Mouse (Mus musculus): ENCODE data around the gene Tnk1.
"Not testable (repeated sequence)": the region's sequence is repeated elsewhere in the genome, so short reads cannot be mapped to it uniquely, and the experiment has no call there.

Gene Tnk1

DNA sequence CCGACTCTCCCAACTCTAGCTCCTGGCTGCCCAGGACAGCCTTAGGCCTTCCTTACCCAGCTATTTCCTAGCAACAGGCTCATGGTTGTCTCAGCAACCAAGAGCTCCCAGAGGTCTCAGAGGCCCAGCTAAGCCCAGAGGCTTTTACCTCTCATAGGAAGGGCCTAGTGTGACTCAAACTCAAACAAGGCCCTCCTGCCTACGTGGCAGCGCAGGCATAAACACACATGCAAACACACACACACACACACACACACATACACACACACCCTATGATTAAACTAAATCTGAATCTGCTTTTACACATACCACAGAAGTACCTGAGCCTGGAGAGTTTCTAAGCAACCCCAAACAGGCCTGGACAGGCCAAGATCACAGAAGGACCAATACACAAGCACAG lies 19.9 kb upstream of the Tnk1 start:
- DNase-seq: no peak

DNA sequence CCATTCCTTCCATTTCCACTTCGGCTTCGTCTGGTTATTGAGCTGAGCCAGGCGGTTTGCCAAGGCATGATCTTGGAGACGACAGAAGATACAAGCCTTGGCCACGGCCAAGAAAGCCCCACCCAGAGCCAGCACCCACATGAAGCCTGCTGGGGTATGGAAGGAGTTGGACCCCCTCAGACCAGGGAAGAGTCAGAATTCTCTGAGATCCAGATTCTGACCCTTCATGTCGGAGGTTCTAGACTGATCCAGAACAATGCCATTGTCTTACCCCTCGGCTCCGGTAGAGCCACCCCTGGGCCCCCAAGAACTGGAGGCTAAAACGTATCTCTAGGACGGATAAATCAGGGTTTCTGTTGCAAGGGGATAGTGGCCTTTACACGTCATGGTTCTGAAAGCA lies 19.3 kb upstream of the Tnk1 start, which contains the start of gene Tmem95:
Tmem95 (minus strand) TSS at position 141 of the 400 bp plus-strand sequence.
- DNase-seq: no peak

DNA sequence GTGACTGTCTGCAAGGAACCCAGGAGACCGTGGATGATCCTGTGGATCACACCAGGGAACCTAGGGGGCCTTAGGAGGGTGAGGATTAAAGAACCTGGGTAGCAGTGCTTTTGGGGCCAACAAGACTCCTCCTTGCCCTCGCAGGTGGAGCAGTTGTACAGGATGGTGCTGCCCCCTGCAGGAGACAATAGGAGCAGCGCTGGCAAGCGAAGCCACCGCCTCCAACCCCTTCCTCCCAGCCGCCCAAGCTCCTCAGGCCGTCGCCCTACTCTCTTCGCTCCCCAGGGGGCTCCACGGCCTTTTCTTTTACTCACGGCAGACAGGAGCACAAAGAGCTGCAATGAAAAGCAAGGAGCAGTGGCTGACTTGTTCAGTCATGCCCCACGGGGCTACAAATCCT lies 18.3 kb upstream of the Tnk1 start:
- peak; percentile 92 to 94 for DNase-seq

DNA sequence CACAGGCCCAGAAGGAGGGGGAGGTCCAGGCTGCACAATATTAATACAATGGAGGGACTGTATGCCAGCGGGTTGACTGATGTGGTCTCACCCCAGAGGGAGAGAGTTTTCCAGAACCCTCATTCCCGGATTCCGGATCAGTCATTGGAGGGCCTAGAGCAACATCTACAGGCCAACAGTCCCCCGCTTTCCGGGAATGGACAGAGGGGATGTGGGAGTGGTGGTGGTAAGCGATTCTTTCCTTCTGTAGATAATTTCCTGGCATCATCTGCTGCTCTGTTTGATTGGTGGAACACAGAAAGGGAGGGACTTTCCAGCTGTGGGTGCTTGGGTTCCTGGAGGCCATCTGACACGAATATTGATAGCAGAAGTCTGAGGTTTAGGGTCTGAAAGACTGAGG lies 17.7 kb upstream of the Tnk1 start:
- DNase-seq: no peak

DNA sequence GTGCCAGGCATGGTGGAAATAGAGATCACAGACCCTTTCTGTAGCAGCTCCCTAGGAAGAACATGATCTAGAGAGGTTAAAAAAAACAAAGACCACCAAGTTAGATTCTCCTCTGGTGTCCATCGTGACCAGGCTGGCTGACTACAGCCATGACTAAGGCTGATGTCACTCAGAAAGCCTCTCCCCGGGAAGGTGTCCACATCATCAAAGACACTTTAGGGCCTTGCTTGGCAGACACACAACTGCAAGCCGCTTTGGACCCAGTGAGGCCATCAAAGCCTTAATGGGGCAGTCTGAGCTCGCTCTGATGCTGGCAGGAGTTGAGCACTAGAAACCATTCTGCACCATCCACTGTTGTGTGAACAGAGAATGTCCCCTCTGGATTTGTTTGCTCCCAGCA lies 13.9 kb upstream of the Tnk1 start:
- DNase-seq: no peak

DNA sequence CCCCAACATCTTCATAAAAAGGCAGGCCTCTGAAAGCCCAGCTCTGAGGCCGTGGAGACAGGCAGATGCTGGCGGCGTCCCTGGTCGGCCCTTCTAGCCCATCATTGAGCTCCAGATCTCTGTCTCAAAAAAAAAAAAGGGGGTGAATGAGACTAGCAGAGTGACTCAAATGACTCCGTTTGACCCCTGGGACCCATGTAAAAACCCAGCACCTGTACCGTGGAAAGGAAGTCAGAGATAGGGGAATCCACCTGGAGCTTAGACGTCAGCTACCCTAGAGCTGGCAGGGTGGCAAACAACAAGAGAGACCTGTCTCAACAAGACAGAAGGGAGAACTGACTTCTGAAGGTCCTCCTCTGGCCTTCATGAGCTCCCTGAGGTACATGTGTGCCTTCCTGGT lies 13.3 kb upstream of the Tnk1 start:
- DNase-seq: no peak

DNA sequence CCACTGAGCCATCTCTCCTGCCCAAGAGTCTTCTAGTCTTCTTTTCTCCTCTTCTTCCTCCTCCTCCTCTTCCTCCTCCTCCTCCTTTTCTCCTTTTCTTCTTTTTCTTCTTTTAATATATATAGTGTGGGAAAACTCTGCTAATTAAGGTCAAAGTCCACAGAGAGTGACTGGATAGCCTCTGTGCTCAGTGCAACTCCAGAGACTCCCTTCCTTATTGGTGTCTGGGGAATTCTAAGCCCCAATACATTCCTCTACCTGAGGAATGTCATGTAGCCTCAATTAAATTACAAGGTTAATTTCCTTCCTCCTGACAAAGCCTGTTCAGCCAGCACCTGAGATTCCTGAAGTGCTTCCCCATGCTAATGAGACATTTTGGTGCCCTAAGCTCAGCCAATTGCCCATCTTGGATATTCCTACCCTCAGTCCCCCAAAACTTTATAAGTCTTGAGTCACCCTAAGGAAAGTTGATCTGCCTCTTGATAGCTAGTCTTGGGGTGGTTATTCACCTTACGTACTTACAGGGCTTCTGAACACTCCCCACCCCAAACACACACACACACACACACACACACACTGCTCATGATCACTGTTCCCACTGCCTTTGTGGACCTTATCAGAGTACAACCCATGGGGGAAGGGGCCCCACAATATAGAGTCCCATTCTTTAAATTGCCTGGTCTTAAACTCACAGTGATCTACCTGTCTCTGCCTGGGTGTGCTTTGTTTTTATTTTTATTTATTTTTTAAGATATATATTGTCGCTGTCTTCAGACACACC lies 11.9 kb upstream of the Tnk1 start:
- DNase-seq: no peak

DNA sequence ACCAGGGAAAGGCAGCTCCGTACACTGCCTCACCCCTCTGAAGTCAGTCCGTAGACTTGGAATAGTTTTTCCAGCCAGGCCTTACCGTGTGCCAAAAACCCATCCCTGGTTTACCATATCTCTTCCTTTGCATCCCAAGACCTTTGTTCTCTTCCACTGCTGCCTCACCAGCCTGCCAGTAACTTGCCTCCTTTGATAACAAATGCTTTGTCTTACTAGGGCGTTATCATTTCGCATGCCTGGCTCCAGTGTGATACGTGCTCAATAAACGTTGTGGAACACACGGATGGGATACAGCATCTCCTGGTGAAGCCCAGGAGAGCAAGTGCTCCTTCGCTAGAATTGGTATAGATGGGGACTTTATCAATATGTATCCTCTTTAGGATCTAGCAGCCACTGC lies 8.8 kb upstream of the Tnk1 start:
- DNase-seq: no peak

DNA sequence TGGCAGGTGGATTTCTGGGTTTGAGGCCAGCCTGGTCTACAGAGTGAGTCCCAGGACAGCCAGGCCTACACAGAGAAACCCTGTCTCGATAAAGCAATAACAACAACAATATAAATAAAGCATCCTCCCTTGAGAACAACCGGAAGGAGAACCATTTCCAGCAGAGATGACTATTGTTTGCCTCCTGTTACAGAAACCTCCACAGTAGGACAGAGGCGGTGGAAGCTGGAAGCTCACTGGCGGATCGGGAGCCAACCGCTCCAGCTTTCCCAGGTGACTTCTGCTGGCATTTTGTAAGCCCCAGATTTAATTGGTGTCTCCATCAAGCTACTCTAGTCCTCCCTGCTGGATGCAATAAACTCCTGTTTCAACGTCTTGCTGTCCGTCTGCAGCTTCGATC lies 7.0 kb upstream of the Tnk1 start:
- DNase-seq: no peak

DNA sequence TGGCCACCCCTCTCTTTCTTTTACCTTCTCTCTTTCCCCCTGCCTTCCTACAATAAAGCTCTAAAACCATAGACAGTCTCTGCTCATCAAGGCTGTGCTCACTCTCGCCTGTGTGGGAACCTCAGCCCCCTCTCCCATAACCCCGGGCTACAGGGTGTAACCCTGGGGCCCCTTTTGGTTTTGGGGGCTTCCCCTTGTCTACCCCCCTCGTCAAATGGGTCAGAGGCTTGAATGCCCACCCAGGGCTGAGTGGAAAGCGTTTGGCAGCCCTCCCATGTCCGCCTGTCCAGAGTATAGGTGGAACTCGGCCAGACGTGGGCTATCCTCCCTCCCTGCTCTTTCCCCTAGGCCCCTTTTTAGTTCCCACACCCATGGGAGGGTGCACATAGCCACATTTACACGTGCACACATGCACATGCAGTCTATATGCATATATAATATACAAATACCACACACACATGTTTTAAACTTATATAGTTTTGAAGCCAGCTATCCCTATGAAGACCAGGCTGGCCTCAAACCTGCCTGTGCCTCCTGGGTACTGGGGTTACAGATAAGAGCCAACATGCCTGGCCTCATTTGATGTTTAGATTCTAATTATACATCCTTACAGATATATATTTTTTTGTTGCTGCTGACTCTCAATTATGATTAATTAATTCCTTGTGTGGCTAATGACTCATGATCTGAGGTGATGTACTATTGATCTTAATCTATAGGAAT lies 5.8 kb upstream of the Tnk1 start:
- DNase-seq: no peak

DNA sequence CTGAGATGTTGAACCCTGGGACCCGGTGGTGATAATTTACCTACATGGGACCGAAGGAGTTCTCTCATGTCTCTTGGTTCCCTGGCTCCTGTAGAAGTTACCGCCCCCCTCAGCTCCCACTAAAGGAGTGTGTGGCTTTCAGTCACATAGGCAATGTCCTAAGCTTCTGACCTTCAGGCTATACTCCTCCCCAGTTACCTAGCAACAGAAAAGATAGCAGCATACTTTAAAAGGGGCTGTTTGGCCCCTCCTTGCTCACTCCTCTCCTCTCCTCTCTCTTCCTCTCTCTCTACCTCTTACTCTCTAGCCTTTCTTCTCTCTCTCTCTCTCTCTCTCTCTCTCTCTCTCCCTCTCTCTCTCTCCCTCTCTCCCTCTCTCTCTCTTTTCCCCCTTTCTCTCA lies 5.2 kb upstream of the Tnk1 start:
- DNase-seq: not testable (repeated sequence)

DNA sequence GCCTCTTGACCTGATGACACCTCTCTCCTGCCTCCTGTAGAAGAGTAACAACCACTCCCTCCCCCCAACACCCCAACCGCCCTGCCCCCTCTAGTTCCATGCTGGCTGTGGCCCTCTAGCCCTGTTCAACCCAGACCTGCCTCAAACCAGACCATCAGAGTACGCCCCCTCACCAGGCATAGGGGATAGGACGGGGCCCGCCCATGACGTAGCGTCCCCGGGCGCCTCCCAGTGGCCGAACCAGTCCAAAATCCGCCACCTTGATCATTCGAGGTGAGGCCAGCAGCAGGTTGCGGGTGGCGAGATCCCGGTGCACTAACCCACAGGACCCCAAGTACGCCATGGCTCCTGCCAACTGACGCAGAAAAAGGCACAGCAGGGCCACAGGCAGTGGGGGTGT lies 3.2 kb downstream of the Tnk1 start:
- DNase-seq: peak; percentile 78

DNA sequence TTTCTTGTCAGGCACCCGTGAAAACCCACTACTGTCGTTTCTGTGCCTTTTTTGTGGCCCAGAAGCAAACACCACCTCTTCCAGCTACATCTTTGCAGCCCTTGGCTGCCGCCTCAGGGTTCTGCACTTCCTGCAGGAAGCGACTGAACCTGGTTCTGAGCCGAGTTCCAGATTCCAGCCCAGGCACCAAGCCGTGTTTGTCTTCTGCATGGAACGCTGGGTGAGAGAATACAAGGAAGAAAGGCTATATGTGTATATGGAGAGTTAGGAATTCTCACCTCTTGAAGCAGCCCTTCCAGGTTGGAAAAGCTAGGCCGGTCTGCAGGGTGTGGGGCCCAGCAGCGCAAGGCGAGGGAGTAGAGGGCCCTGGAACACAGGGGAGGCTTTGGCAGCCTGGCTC lies 3.9 kb downstream of the Tnk1 start:
- DNase-seq: no peak

DNA sequence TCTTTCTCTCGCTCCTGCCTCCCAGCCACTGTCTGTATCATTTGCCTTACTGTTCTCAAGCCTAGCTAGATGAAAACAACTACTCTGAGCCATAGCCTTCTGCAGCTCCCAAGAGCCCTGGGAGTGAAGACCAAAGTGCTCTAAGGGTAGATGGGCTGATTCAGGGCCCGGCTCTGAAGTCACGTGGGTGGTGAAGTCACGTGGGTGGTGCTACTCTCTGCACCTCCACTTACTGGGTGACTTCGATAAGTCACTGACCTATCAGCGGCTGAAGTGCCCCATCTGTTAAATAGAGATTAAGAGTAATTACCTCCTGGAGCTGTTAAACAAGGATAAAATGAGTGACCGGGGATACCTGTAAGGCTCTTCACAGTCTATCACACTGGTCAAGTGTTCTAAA lies 4.5 kb downstream of the Tnk1 start:
- DNase-seq: peak in 1 of 2 experiments; percentile 19

DNA sequence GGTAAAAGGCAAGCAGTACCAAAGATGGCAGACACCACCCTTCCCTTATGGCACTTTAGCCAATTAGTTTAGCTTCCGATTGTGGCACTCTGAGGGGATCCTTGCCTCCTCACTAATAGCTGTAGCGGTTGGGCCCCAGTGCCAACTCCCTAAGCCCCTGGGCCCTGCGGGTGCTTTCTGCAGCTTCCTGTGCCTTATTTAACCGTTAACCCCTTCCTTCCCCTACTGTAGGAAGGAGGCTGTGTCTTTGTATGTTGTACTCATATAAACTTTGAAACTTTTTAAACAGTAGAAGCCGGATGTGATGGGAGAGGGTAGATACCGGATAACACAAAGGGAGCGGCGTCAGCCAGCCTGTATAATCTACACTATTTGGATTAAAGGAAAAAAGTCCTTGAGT lies 7.8 kb downstream of the Tnk1 start:
- peak in 1 of 2 experiments; percentile 31 for DNase-seq

DNA sequence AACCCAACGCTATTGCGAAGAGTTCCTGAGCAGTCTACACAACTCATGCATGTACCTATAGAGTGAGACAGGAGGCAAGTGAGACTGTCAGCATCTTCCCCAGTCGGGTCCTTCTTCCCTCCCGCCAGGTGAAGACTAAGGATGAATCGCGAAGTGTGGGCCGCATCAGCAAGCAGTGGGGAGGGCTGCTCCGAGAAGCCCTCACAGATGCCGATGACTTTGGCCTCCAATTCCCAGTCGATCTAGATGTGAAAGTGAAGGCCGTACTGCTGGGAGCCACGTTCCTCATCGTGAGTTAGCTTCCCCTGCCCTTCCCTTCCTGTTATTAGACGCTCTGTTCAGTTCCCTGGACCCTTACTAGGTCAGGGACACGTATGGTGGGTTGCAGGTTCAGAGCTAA lies 8.6 kb downstream of the Tnk1 start:
- no peak for DNase-seq

DNA sequence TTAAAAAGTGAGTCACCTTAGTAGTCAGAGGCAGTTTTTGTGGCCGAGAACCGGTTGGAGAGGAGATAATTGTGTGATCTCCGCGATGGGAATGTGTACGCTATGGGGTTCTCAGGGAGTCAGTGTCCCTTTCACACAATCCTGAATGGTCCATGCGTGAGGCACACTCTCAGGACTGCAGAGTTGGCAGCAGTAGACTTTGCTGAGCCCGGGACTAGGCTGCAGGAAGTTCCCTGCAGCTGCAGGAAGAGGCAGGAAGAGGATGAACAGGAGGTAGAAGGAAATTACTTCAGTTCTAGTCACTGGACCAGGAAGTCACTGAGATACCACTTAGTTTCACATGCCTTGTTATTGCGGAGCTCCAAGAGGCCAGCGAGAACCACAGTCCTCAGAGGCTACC lies 9.4 kb downstream of the Tnk1 start:
- DNase-seq: no peak

DNA sequence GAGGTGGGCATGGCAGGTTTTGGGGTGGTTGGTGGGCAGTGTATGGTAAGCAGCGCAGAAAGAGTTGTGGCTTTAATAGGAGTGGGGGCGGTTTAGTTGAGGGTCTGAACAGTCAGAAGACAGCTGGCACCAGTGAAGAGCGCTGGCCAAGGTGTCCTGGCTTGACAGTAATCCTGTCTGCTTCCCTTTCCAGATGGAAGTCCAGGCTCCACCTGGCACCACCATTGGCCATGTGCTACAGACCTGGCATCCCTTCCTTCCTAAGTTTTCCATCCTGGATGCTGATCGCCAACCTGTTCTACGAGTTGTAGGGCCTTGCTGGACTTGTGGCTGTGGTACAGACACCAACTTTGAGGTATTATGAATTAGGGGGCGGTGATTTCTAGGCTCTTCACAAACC lies 10.5 kb downstream of the Tnk1 start:
- no peak for DNase-seq

DNA sequence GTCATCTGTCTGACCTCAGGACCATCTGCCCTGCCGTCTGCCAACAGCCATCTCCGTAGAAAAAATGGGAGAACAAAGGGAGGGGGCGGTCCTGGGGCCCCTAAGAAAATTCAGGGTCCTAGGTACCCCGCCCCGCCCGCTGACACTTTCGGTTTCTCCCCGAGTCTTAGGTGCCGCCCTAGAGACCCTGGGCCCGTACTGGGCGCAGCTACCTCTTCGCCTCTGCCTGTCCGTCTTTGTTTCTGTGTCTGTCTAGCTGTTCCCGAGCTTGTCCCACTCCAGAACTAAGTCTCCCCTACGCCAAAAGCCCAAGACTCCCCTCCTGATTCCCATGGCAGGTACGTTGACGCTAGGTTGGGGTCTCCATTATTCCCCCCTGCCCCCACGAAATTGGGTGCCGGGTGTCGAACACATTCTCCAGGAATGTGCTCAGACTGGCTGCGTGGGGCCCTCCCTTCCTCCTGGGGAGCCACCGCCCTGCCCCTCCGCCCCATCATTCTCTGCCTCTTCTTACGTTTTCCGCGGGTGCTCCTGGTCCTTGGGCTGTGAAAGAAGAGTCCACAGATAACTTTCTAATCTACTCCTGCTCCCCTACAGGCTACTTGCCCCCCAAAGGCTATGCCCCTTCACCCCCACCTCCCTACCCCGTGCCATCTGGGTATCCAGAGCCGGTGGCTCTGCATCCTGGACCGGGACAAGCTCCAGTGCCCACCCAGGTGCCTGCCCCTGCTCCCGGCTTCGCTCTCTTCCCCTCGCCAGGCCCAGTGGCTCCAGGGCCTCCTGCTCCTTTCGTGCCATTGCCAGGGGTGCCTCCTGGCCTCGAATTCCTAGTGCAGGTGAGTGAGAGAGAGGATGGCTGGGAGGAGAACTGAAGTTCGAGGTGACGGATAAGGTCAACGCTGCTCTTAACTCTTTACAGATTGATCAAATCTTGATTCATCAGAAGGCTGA lies 11.5 kb downstream of the Tnk1 start:
- no peak for DNase-seq

DNA sequence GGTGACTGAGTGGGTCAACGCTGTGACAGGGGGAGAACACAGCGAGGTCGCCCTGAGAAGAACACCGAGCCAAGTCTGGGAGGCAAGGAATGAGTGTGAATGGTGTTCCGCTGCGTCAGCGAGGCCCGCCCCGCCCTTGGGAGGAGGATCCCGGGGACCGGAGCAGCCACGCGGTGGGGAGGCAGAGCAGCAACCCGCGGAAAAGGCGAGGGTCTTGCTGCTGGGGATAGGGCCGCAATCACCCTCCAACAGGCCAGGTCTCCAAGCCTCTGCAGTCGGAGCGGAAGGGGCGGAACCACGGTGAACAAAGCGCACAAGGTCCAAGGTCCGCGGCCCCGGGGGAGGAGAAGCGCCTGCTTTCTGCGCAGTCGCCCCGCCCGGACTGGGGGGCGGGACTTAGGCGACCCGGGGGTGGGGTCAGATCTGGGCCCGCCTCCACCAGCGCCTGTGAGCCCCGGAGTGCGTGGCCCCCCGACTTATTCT lies 12.3 kb downstream of the Tnk1 start, which contains the start of gene Plscr3:
Plscr3 (plus strand) TSS at position 179 of the 483 bp plus-strand sequence.
- peak; percentile 93 for DNase-seq

DNA sequence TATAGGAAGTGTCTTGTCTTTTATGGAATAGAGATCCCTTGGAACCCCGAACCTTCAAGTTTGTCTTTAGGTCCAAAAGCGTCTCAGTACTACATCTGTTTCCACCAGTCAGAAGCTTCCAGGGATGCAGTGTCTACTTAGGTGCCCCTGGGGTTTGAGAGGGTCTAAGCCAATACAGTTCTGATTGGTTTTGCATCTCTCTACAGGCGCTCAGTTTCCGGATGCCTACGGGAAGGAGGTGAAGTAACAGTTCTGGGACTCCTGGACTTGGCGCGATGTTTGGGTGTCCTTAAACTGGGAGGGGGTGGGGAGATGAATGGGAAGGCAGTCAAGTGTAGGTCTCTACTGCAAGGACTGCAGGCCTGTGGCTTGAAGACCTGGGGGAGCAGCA lies 19.8 kb downstream of the Tnk1 start:
- DNase-seq: no peak

DNA sequence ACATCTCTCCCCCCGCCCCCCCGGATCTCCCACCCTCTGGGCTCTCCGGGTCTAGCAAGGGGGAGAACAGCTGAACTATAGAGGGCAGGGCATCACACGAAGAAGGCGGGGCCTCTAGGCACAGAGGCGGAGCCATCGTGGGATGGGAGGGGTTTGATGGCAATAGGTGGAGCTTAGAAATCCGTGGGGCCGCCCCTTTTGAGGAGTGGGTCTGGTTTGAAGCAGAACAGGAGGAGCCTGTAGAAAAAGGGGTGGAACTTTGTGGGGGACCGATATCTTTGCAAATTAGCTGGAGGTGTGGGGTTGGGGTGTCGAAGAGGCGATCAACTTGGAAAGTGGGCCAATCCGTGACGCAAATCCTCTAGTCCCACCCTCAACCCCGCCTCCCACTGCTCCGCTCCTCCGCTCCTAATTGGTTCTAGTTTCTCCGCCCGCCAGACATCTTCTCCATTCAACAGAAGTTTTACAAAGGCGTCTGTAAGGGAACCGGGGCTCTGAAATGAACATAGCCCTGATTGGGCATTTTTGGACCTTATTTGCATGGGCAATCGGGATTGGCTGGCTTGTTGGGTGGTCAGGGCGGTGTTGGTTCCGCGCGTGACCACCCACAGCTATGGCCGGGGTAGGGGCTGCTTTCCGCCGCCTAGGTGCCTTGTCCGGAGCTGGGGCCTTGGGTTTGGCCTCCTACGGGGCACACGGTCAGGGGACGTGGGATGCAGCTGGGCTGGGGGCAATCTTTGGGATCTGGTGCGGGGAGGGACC lies 20.4 kb downstream of the Tnk1 start, which contains the start of gene Tmem256:
Tmem256 (plus strand) TSS at position 563 of the 762 bp plus-strand sequence.
- peak; percentile 91 to 94 for DNase-seq

All from B cell, adult 2 months (primary cell).